Mouse (Mus musculus) hindbrain, postnatal 0 days (tissue): ENCODE data around the gene Megf11. TPM values are rescaled to one million over a fixed set of nuclear protein-coding genes. Genes with fewer than 3 reads are reported as not detected.

Source experiments
- ATAC-seq: fragments of 200-750 bp; cut with Nextera tagmentation; 2 replicates; pipeline ENCODE4 v1.8.0; 2017; ENCODE audit warnings: mild to moderate bottlenecking, moderate TSS enrichment, moderate library complexity
- DNase-seq: peaks from one replicate; pipeline ENCODE4 v3.0.0-alpha.2; 2015; ENCODE audit warnings: low spot score
- H3K27ac ChIP-seq: fragments of 300-500 bp; sonication (generic); 2 replicates; pipeline ENCODE4 v1.5.1; 2014; ENCODE audit warnings: mild to moderate bottlenecking
- H3K27me3 ChIP-seq: fragments of 300-500 bp; sonication (generic); 2 replicates; pipeline ENCODE4 v1.6.1; 2014; ENCODE audit warnings: low read length, mixed read lengths; ENCODE audit not compliant: insufficient read depth
- H3K36me3 ChIP-seq: fragments of 300-500 bp; sonication (generic); 2 replicates; pipeline ENCODE4 v1.6.1; 2014; ENCODE audit warnings: low read length, mixed read lengths; ENCODE audit not compliant: insufficient read depth
- H3K4me1 ChIP-seq: fragments of 300-500 bp; sonication (generic); 2 replicates; pipeline ENCODE4 v1.6.1; 2014; ENCODE audit warnings: antibody characterized with exemption, low read length, mixed read lengths; ENCODE audit not compliant: insufficient read depth
- H3K4me2 ChIP-seq: fragments of 300-500 bp; sonication (generic); 2 replicates; pipeline ENCODE4 v1.6.1; 2014; ENCODE audit warnings: low read depth, mild to moderate bottlenecking, low read length, moderate library complexity, mixed read lengths
- H3K4me3 ChIP-seq: fragments of 300-500 bp; sonication (generic); 2 replicates; pipeline ENCODE4 v1.5.1; 2014; ENCODE audit warnings: low read length
- H3K9ac ChIP-seq: fragments of 300-500 bp; sonication (generic); replicated peaks from 2 replicates; pipeline ENCODE4 v1.6.1; 2014; ENCODE audit warnings: mild to moderate bottlenecking, low read length, moderate library complexity, mixed read lengths
- H3K9me3 ChIP-seq: fragments of 300-500 bp; sonication (generic); 2 replicates; pipeline ENCODE4 v1.6.1; 2016; ENCODE audit warnings: low read length, mixed read lengths
- CTCF ChIP-seq: IDR thresholded peaks from 2 replicates; pipeline ENCODE4 v1.5.1; 2016; ENCODE audit warnings: antibody characterized with exemption, control low read depth, low read depth
- WGBS: fragments of 180-500 bp; shearing (Covaris S2); extraction: QIAGEN DNeasy Blood & Tissue Kit; methylation state at CpG from one replicate; pipeline ENCODE4 v1.1.7; 2014; 5-methylcytosine and 5-hydroxymethylcytosine counted together
- polyA plus RNA-seq: library from polyadenylated mRNA; unstranded; fragments of >200 nt; fragmentation: Nextera tagmentation; extraction: Ambion mirVana; gene quantifications from 2 replicates; pipeline ENCODE4 v1.2.1, GENCODE M21; 2015
- total RNA-seq: library from RNA; depleted of rRNA; stranded (reverse); fragments of >200 nt; gene quantifications from 2 replicates; pipeline ENCODE4 v1.2.3, GENCODE M21; 2014

Megf11 gene
- total and polyA plus RNA-seq, 2 experiments from 2014 or later, result 16.1 to 38.2 TPM

DNA sequence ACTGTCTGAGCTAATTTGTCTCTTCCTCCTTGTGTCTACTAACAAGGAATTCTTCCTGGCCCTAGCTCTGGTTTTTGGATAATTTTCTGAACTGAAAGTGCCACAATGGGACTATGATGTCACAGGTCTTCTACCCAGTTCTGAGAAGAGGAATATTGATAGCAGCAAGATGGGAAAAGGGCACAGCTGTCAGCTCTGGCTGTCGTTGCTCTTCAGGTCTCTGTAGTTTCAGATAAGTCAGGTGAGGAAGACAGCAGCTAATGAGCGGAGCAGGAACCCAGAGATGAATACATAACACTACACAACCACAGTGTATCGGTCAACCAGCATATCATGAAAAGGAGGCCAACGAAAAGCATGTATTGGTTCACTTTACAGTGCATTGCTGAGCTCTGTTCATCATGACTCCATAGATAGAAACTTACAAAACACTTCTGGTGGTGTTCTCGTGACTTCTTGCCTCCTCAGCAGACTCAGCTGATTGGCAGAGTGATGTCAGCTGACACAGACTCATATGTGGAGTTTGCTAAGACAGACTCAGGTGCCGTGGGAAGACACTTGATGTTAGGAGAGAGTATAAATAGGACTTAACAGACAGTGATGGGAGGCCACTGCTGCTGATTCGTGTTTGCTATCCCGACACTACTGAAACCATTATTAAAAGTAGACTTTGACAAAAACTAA lies 149.6 kb downstream of the Megf11 start:
- no peak overlapping the region for H3K9ac ChIP-seq
- no peak overlapping the region for H3K4me2 ChIP-seq
- 89% methylated on average over 8 of the region's 8 CpGs for WGBS
- ATAC-seq, result no peak
- H3K4me1 ChIP-seq, result peaks cover 8% of the 10 kb centered on the region; the same call in 1 of the 2 replicates
- no peaks in the 10 kb centered on the region for H3K36me3 ChIP-seq
- TF ChIP-seq CTCF, result no peak
- H3K27ac ChIP-seq, result no peak overlapping the region
- no peak overlapping the region for H3K4me3 ChIP-seq
- no peak for DNase-seq
- H3K9me3 ChIP-seq, result no peaks in the 10 kb centered on the region
- no peaks in the 10 kb centered on the region for H3K27me3 ChIP-seq

DNA sequence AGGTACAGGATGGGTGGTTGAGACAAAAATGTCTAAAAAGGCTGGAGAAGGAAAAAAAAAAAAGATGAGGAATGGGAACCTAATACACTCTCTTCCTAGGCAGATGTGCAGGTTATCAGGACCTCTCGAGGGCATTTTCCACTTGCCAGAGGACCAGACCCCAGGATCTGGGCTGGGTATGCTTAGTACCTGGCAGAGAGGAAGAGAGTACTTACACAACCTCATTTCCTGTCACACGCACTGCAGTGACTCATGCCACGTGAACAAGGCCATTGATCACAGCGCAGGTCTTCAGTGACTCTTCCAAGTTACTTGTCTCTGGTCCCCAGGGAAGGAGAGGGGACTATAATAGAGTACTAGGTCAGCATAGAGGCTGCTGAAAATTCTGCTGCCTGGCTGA lies 152.4 kb downstream of the Megf11 start:
- ATAC-seq, result no peak

DNA sequence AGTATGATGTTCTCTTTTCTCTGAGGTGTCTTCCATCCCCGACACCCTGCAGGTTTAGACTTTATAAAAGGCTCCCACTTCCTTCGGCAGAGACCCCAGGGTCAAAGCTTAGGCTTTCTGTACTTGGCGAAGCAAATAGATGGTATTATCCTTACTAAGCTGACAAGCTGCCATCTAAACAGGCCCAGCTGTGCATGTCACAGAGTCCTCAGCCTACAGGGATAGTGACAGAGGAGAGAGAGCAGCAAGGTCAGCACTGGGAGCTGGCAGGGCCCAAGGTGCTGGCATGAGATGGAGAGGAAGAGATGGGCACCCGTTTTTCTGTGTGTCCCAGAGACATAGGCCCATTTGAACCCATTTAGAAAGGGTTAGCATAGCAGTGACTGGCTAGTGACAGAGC lies 156.8 kb downstream of the Megf11 start:
- Histone ChIP-seq H3K27ac (no peak overlapping the region), H3K4me2 (no peak overlapping the region), H3K4me1 (no peaks in the 10 kb centered on the region), H3K4me3 (no peak overlapping the region), H3K9me3 (no peaks in the 10 kb centered on the region), H3K27me3 (no peaks in the 10 kb centered on the region), H3K36me3 (no peaks in the 10 kb centered on the region), H3K9ac (no peak overlapping the region)
- 61% methylated on average over 4 of the region's 4 CpGs for WGBS
- ATAC-seq (no peak), DNase-seq (no peak)
- no peak for TF ChIP-seq CTCF

More for the DNA sequence above, 152.4 kb downstream of the Megf11 start:
- DNase-seq, result no peak
- Histone ChIP-seq H3K27ac (no peak overlapping the region), H3K9ac (no peak overlapping the region), H3K36me3 (no peaks in the 10 kb centered on the region), H3K4me2 (no peak overlapping the region), H3K9me3 (no peaks in the 10 kb centered on the region), H3K4me1 (peaks cover 8% of the 10 kb centered on the region; the same call in 1 of the 2 replicates), H3K27me3 (no peaks in the 10 kb centered on the region), H3K4me3 (no peak overlapping the region)
- no peak for TF ChIP-seq CTCF
- 76% methylated on average over 4 of the region's 4 CpGs for WGBS

DNA sequence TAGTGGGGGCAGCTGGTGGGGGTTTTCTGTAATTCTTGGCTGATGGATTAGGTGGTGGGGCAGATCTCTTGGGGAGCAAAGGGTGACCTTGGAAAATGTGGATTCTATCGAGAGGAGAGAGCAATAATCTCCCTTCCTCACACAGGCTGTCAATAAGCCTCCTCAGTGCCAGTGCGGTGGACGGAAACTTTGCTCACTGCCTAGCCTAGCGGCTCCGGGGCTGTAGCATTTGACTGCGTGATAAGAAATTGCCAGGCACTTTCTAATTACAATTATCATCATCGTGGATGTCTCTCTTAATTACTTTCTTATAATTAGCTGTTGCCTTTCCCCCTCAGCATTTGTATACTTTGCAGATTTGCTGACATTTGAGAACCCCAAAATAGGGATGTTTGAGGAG lies 157.7 kb downstream of the Megf11 start:
- no peaks in the 10 kb centered on the region for H3K27me3 ChIP-seq
- no peak overlapping the region for H3K4me2 ChIP-seq
- 29% methylated on average over 7 of the region's 7 CpGs for WGBS
- H3K4me1 ChIP-seq, result no peaks in the 10 kb centered on the region
- no peak for TF ChIP-seq CTCF
- H3K27ac ChIP-seq, result no peak overlapping the region
- H3K36me3 ChIP-seq, result no peaks in the 10 kb centered on the region
- no peak overlapping the region for H3K9ac ChIP-seq
- DNase-seq (no peak), ATAC-seq (no peak)
- H3K9me3 ChIP-seq, result no peaks in the 10 kb centered on the region
- H3K4me3 ChIP-seq, result no peak overlapping the region

DNA sequence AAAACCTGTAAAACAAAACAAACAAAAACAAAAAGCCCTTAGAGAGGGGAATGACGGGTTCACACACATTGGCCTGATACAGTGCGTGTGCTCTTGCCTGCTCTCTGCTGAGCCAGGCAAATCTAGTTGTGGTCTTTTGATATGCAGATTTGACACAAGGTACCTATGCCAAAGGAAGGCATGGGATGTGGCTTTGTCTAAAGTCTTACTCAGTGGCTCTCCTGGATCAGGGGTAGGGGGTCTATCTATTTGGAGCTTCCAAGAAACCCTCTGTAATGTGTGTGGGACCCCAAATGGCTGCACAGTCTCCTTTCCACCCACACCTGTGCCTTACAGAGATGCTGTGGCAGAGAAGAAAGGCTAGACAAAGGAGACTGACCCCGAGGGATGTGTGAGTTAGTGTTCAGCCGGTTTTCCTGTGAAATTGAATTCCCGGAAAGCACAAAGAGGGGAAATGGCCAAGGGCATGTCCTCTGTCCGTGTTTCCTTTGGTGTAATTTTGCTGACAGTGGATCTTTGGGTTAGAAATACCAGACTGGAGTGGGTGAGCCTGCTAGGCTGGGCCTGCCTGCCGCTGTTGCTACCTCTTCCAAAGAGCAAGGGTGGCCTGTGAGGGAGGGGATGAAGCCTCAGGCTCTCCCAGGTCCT lies 161.0 kb downstream of the Megf11 start:
- Histone ChIP-seq H3K27me3 (no peaks in the 10 kb centered on the region), H3K4me1 (no peaks in the 10 kb centered on the region), H3K9me3 (no peaks in the 10 kb centered on the region), H3K9ac (no peak overlapping the region), H3K36me3 (no peaks in the 10 kb centered on the region), H3K27ac (no peak overlapping the region), H3K4me3 (no peak overlapping the region), H3K4me2 (no peak overlapping the region)
- TF ChIP-seq CTCF, result no peak
- no peak for DNase-seq
- WGBS, result 69% methylated on average over 7 of the region's 7 CpGs
- no peak for ATAC-seq

DNA sequence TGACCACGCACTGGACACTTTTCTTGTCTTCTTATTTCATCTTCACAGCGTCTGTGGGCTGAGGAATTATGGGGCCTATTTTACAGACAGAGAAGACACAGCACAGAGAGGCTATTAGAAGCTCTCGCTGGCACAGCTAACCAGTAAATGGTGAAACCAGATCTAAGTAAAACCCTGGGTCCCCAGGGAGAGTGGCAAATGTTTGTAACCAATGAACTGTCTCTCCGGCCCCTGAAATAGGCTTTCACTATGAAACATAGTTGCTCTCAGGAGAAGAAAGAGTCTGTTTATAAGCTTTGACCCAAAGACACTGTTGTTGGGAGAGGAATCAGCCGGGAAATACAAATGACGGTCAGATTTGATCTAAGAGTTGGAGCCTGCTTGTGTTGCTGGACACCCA lies 162.9 kb downstream of the Megf11 start:
- ATAC-seq (no peak), DNase-seq (no peak)
- H3K27me3 ChIP-seq, result no peaks in the 10 kb centered on the region
- H3K9me3 ChIP-seq, result no peaks in the 10 kb centered on the region
- no peaks in the 10 kb centered on the region for H3K36me3 ChIP-seq
- H3K4me1 ChIP-seq, result no peaks in the 10 kb centered on the region
- H3K4me3 ChIP-seq, result no peak overlapping the region
- H3K4me2 ChIP-seq, result no peak overlapping the region
- no peak overlapping the region for H3K27ac ChIP-seq
- WGBS, result 80% methylated on average over 6 of the region's 6 CpGs
- no peak overlapping the region for H3K9ac ChIP-seq
- TF ChIP-seq CTCF, result no peak

DNA sequence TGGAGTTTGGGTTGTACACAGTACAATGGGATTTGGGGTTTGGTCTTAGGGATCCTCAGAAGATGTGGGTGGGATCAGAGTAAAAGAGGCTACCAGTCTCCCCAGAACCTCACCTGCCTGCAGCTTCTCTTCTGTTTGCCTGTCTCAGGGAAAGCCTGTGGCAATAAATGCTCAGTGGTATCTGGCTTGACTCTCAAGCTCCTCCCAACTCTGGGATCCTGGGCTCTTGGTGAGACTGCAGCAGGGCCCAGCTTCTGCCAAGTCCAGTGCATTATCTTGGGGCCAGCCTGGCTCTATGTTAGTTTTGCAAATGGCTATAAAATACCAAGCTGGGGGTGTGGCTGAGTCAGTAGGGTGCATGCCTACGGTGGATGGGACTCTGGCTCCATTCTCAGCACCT lies 165.9 kb downstream of the Megf11 start:
- DNase-seq (no peak), ATAC-seq (no peak)
- no peak for TF ChIP-seq CTCF
- H3K27me3 ChIP-seq, result no peaks in the 10 kb centered on the region
- H3K4me1 ChIP-seq, result peaks cover 6% of the 10 kb centered on the region; the same call in 1 of the 2 replicates
- H3K9ac ChIP-seq, result no peak overlapping the region
- no peak overlapping the region for H3K4me2 ChIP-seq
- no peaks in the 10 kb centered on the region for H3K9me3 ChIP-seq
- no peak overlapping the region for H3K27ac ChIP-seq
- H3K36me3 ChIP-seq, result no peaks in the 10 kb centered on the region
- 80% methylated on average over 1 of the region's 1 CpGs for WGBS
- no peak overlapping the region for H3K4me3 ChIP-seq
